ENCODE assay signal across 13 mouse cellular contexts in the genomic region with DNA sequence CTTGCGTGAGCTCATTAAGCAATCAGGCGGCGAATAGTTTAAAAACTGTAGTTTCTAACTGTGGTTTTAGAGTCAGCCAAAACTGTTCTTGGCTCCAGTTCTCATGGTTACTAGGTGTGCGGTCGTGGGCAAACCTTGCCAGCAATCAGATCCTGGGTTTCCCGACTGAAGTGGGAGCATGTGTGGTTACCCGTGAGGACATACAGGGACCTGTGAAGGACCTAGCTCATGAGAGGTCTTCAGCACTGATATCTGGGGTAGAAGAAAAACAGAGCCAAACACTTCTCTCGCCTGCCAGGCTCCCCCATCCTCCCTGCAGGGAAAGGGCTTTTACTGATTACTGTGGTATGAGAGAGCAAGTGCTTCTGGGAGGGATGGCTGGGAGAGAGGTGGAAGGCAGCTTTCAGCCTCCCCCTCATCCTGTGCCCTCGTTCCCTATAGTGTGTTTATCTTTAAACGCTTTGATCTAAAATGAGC.
A peak's percentile ranks its signal among the peaks of the same experiment; 100 is the strongest.
DNase-seq lines count a peak whose midpoint lies in the region; ATAC-seq and TF ChIP-seq lines count a peak whose summit lies in the region.
"Had no signal": no experiment of that assay in that cellular context is flagged by ENCODE, and none has a peak within 500 bp of the region (broad histone marks: within the 10 kb centered on the region; RNA-seq: fewer than 3 reads in every experiment).

No protein-coding gene starts in this region.

- H3K27ac ChIP-seq in heart, embryonic 12.5 days (ENCODE audit: poor library complexity, severe bottlenecking) = peak overlapping the region; percentile 81
- H3K27ac ChIP-seq: forebrain, embryonic 10.5 days; liver, embryonic 13.5 days; midbrain, embryonic 13.5 days; neural tube, embryonic 15.5 days had no signal

- H3K4me2 ChIP-seq in heart, embryonic 12.5 days = peak overlapping the region; percentile 22; the same call in 1 of the 2 replicates
- H3K4me2 ChIP-seq: liver, embryonic 13.5 days; midbrain, embryonic 13.5 days; neural tube, embryonic 15.5 days had no signal

- TF ChIP-seq CTCF in brain, embryonic 14.5 days (IDR thresholded peaks at IDR 0.05; ENCODE audit: borderline replicate concordance, extremely low read depth, insufficient read depth, insufficient read length) = no peak

- 23% methylated on average over 10 of the region's 10 CpGs for WGBS in heart, embryonic 12.5 days

- no peaks in the 10 kb centered on the region for H3K9me3 ChIP-seq in heart, embryonic 12.5 days (replicated peaks)
- H3K9me3 ChIP-seq: forebrain, embryonic 10.5 days; liver, embryonic 13.5 days; midbrain, embryonic 13.5 days; neural tube, embryonic 15.5 days had no signal

- peak; percentile 82 for ATAC-seq in heart, embryonic 12.5 days (ENCODE audit: insufficient number of reproducible peaks, low FRiP score)
- ATAC-seq: midbrain, embryonic 13.5 days had no signal

- peak; percentile 4 for DNase-seq in kidney, adult 9 months
- DNase-seq in kidney, postnatal 25 days = no peak
- peak; percentile 2 for DNase-seq in brain, embryonic 14.5 days (ENCODE audit: low read depth)
- peak; percentile 11 for DNase-seq in ovary, postnatal 10 days (ENCODE audit: low spot score)
- DNase-seq in natural killer cell, adult 2 months (ENCODE audit: low spot score in 2 of 2) = no peak
- no peak for DNase-seq in layer of hippocampus, adult 18-20 months (ENCODE audit: low spot score in 2 of 2)
- DNase-seq: cerebellum, postnatal 25 days; liver, embryonic 13.5 days had no signal

- no peak for TF ChIP-seq POLR2A in brain, embryonic 14.5 days (IDR thresholded peaks at IDR 0.05; ENCODE audit: borderline replicate concordance, extremely low read depth, insufficient read depth, insufficient read length, poor library complexity, severe bottlenecking)

- H3K36me3 ChIP-seq in heart, embryonic 12.5 days = no peaks in the 10 kb centered on the region
- H3K36me3 ChIP-seq: forebrain, embryonic 10.5 days; liver, embryonic 13.5 days; midbrain, embryonic 13.5 days; neural tube, embryonic 15.5 days had no signal

- no peaks in the 10 kb centered on the region for H3K27me3 ChIP-seq in heart, embryonic 12.5 days (replicated peaks)
- H3K27me3 ChIP-seq: CH12.LX; liver, embryonic 13.5 days; midbrain, embryonic 13.5 days; neural tube, embryonic 15.5 days had no signal

- no peak overlapping the region for H3K9ac ChIP-seq in heart, embryonic 12.5 days
- H3K9ac ChIP-seq: liver, embryonic 13.5 days; midbrain, embryonic 13.5 days; neural tube, embryonic 15.5 days had no signal

- H3K4me1 ChIP-seq in heart, embryonic 12.5 days (replicated peaks) = peaks cover 16% of the 10 kb centered on the region
- H3K4me1 ChIP-seq: forebrain, embryonic 10.5 days; liver, embryonic 13.5 days; midbrain, embryonic 13.5 days; neural tube, embryonic 15.5 days had no signal

- H3K4me3 ChIP-seq in heart, embryonic 12.5 days = no peak overlapping the region
- H3K4me3 ChIP-seq: forebrain, embryonic 10.5 days; liver, embryonic 13.5 days; midbrain, embryonic 13.5 days; neural tube, embryonic 15.5 days had no signal

Comparison
In these comparisons a context has a peak if more than half of its experiments do, and no peak if none do; other contexts are left out.
1. DNase-seq: peak in kidney, adult 9 months (single experiment), brain, embryonic 14.5 days (single experiment) and ovary, postnatal 10 days (single experiment); none in kidney, postnatal 25 days (0 of 2), natural killer cell, adult 2 months (0 of 2) and layer of hippocampus, adult 18-20 months (0 of 2).